Mouse (Mus musculus) heart, embryonic 16.5 days (tissue): ENCODE measurements at regions not wholly inside any gene's neighbourhood (a gene's known extent, or its start where the extent isn't known, plus 50 kb on each side); places are given as distances from the start of the nearest gene placed in this dataset.
A peak's percentile ranks its signal among the peaks of the same experiment; 100 is the strongest.

Experiments
- ATAC-seq: fragments of 200-750 bp; cut with Nextera tagmentation; replicated peaks from 2 replicates; pipeline ENCODE4 v1.8.0; 2017; ENCODE audit warnings: moderate number of reproducible peaks; ENCODE audit not compliant: insufficient read depth, low FRiP score; ENCODE audit errors: extremely low read depth
- H3K27ac ChIP-seq: fragments of 300-500 bp; sonication (generic); 2 replicates; pipeline ENCODE4 v1.5.1; 2014; ENCODE audit warnings: mild to moderate bottlenecking, low read length, control low read depth, moderate library complexity
- H3K27me3 ChIP-seq: fragments of 300-500 bp; sonication (generic); 2 replicates; pipeline ENCODE4 v1.6.1; 2014; ENCODE audit warnings: low read length, mixed read lengths; ENCODE audit not compliant: control insufficient read depth, insufficient read depth
- H3K36me3 ChIP-seq: fragments of 300-500 bp; sonication (generic); 2 replicates; pipeline ENCODE4 v1.6.1; 2014; ENCODE audit not compliant: control insufficient read depth, insufficient read depth
- H3K4me1 ChIP-seq: fragments of 300-500 bp; sonication (generic); 2 replicates; pipeline ENCODE4 v1.6.1; 2014; ENCODE audit warnings: low read length, mixed read lengths; ENCODE audit not compliant: control insufficient read depth, insufficient read depth
- H3K4me2 ChIP-seq: fragments of 300-500 bp; sonication (generic); 2 replicates; pipeline ENCODE4 v1.6.1; 2014; ENCODE audit warnings: low read depth, mild to moderate bottlenecking, control low read depth, low read length
- H3K4me3 ChIP-seq: fragments of 300-500 bp; sonication (generic); 2 replicates; pipeline ENCODE4 v1.5.1; 2014; ENCODE audit warnings: mild to moderate bottlenecking, control low read depth, low read length
- H3K9ac ChIP-seq: fragments of 300-500 bp; sonication (generic); 2 replicates; pipeline ENCODE4 v1.6.1; 2014; ENCODE audit warnings: low read length, control low read depth
- H3K9me3 ChIP-seq: fragments of 300-500 bp; sonication (generic); replicated peaks from 2 replicates; pipeline ENCODE4 v1.6.1; 2016; ENCODE audit warnings: low read length; ENCODE audit not compliant: control insufficient read depth
- WGBS: fragments of 180-500 bp; shearing (Covaris S2); extraction: QIAGEN DNeasy Blood & Tissue Kit; methylation state at CpG from one replicate; pipeline ENCODE4 v1.1.7; 2014; 5-methylcytosine and 5-hydroxymethylcytosine counted together

GRCm38 (mm10) chr4:150706793-150707724 is 55.1 kb upstream of the Slc45a1 start:
- Histone ChIP-seq H3K4me3 (no peak overlapping the region), H3K27ac (no peak overlapping the region), H3K9me3 (no peaks in the 10 kb centered on the region), H3K36me3 (no peaks in the 10 kb centered on the region), H3K9ac (0 out of 2 replicates have a peak overlapping the region, but pooled peaks have one; percentile 12), H3K4me1 (peaks cover 15% of the 10 kb centered on the region; the same call in 1 of the 2 replicates), H3K27me3 (no peaks in the 10 kb centered on the region), H3K4me2 (no peak overlapping the region)
- peak; percentile 42 for ATAC-seq
- 49% methylated on average over 19 of the region's 19 CpGs for WGBS

GRCm38 (mm10) chr4:150706291-150706690 is 54.3 kb upstream of the Slc45a1 start:
- 91% methylated on average over 7 of the region's 7 CpGs for WGBS
- Histone ChIP-seq H3K27ac (no peak overlapping the region), H3K4me3 (no peak overlapping the region), H3K4me1 (peaks cover 15% of the 10 kb centered on the region; the same call in 1 of the 2 replicates), H3K27me3 (no peaks in the 10 kb centered on the region), H3K9me3 (no peaks in the 10 kb centered on the region), H3K9ac (no peak overlapping the region), H3K36me3 (no peaks in the 10 kb centered on the region), H3K4me2 (no peak overlapping the region)
- no peak for ATAC-seq

GRCm38 (mm10) chr4:150703266-150703665 is 51.3 kb upstream of the Slc45a1 start:
- H3K4me1 ChIP-seq: peaks cover 12% of the 10 kb centered on the region; the same call in 1 of the 2 replicates
- no peaks in the 10 kb centered on the region for H3K9me3 ChIP-seq
- no peaks in the 10 kb centered on the region for H3K27me3 ChIP-seq
- 89% methylated on average over 5 of the region's 5 CpGs for WGBS
- no peak overlapping the region for H3K27ac ChIP-seq
- no peak overlapping the region for H3K9ac ChIP-seq
- no peaks in the 10 kb centered on the region for H3K36me3 ChIP-seq
- H3K4me3 ChIP-seq: no peak overlapping the region
- no peak overlapping the region for H3K4me2 ChIP-seq
- no peak for ATAC-seq
